Mouse (Mus musculus) kidney, adult 2 months (tissue): ENCODE results near the gene Hbb-y.
"Not testable (repeated sequence)": the region's sequence is repeated elsewhere in the genome, so short reads cannot be mapped to it uniquely, and the experiment has no call there.

ENCODE experiments used
- CTCF ChIP-seq: fragments of 200-500 bp; conservative IDR thresholded peaks from 2 replicates; pipeline ENCODE4 v1.5.1; 2011; ENCODE audit warnings: low read depth, mild to moderate bottlenecking, control low read depth, low read length, moderate library complexity, mixed read lengths; ENCODE audit not compliant: insufficient read depth, insufficient read length
- POLR2A ChIP-seq: fragments of 200-500 bp; IDR thresholded peaks from one replicate; pipeline ENCODE4 v1.6.1; 2011; ENCODE audit warnings: low read depth, low read length, control low read depth

DNA sequence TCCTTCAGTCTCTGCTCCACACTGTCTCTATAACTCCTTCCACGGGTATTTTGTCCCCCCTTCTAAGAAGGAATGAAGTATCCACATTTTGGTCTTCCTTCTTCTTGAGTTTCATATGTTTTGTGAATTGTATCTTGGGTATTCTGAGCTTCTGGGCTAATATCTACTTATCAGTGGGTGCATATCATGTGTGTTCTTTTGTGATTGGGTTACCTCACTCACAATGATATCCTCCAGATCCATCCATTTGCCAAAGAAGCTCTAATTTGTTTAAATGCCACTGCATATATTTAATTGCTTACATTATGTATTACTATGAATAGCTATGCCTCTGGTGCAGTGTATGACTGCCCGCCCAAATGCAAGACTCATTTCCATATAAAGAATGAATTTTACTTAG is 44.9 kb downstream of the Hbb-y start:
- not testable (repeated sequence) for TF ChIP-seq CTCF, POLR2A
